Mouse (Mus musculus) forelimb bud, embryonic 11.5 days (tissue): ENCODE results near the gene Crip1.

ENCODE experiments used
- DNase-seq: peaks from one replicate; pipeline ENCODE4 v3.0.0-alpha.2; 2012; ENCODE audit warnings: low read depth, low spot score

Crip1 gene

GRCm38 (mm10) chr12:113145591-113145990 is 525 bp upstream of the Crip1 start:
- no peak for DNase-seq

- DNase-seq, result no peak
Observed at GRCm38 (mm10) chr12:113147481-113147880, 1.4 kb downstream of the Crip1 start.

- no peak for DNase-seq
Observed at GRCm38 (mm10) chr12:113148381-113149035, 2.4 kb downstream of the Crip1 start.

GRCm38 (mm10) chr12:113149341-113149740 is 3.2 kb downstream of the Crip1 start:
- no peak for DNase-seq

- no peak for DNase-seq
Observed at GRCm38 (mm10) chr12:113149896-113150295, 3.8 kb downstream of the Crip1 start.

- no peak for DNase-seq
Observed at GRCm38 (mm10) chr12:113150591-113150990, 4.5 kb downstream of the Crip1 start.

GRCm38 (mm10) chr12:113151046-113151445 is 4.9 kb downstream of the Crip1 start:
- DNase-seq, result no peak

GRCm38 (mm10) chr12:113151661-113152271 is 5.7 kb downstream of the Crip1 start:
- no peak for DNase-seq

GRCm38 (mm10) chr12:113152272-113152661 is 6.2 kb downstream of the Crip1 start:
- DNase-seq, result no peak

GRCm38 (mm10) chr12:113152991-113153525 is 6.9 kb downstream of the Crip1 start:
- no peak for DNase-seq

GRCm38 (mm10) chr12:113153971-113154370 is 7.9 kb downstream of the Crip1 start:
- no peak for DNase-seq

GRCm38 (mm10) chr12:113154747-113155075 is 8.6 kb downstream of the Crip1 start:
- DNase-seq, result no peak

- DNase-seq, result no peak
Observed at GRCm38 (mm10) chr12:113155076-113155771, 9.1 kb downstream of the Crip1 start.

GRCm38 (mm10) chr12:113155887-113156539 is 9.9 kb downstream of the Crip1 start, which contains the start of gene Tedc1:
Gene Tedc1, plus strand, starts transcription at chr12:113156421.
- peak; percentile 100 for DNase-seq

GRCm38 (mm10) chr12:113156540-113156929 is 10.4 kb downstream of the Crip1 start:
- DNase-seq, result no peak

- no peak for DNase-seq
Observed at GRCm38 (mm10) chr12:113157002-113157401, 10.9 kb downstream of the Crip1 start.

GRCm38 (mm10) chr12:113157521-113157920 is 11.4 kb downstream of the Crip1 start:
- no peak for DNase-seq

GRCm38 (mm10) chr12:113157971-113158370 is 11.9 kb downstream of the Crip1 start:
- no peak for DNase-seq

GRCm38 (mm10) chr12:113163561-113164006 is 17.5 kb downstream of the Crip1 start:
- DNase-seq, result no peak

- no peak for DNase-seq
Observed at GRCm38 (mm10) chr12:113168031-113168536, 22.0 kb downstream of the Crip1 start.

GRCm38 (mm10) chr12:113176960-113177725 is 31.0 kb downstream of the Crip1 start:
- DNase-seq, result no peak
